Mouse (Mus musculus): Measurements from ENCODE around the gene Elp4. TPM values are rescaled to one million over a fixed set of nuclear protein-coding genes. Genes with fewer than 3 reads are reported as not detected.

The Elp4 gene
- polyA plus RNA-seq, 1 experiment, result 1.4 TPM

DNA sequence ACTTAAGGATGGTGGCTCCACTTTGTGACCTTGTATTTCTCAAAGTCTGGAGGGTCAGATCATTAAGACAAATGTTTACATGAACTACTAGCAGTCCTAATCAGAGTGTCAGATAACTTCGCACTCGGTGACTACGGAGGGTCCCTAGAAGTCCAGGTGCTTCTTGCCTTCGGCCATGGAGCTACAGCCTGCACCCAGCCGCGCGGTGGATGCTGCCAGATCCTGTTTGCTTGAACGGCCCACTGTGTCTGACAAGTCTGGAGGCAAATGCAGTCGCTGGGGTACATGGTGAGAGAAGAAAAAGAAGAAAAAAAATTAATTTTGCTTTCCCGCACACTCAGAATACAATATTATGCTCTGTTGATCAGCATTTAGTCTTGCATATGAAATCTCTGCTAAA is 201.8 kb downstream of the Elp4 start:
- H3K27me3 ChIP-seq (replicated peaks), result no peaks in the 10 kb centered on the region
- H3K36me3 ChIP-seq (replicated peaks; ENCODE audit: low read length), result peaks cover 8% of the 10 kb centered on the region
- no peak overlapping the region for H3K4me3 ChIP-seq (replicated peaks)
- H3K9me3 ChIP-seq, result no peaks in the 10 kb centered on the region
- TF ChIP-seq FLI1 (IDR thresholded peaks at IDR 0.05; ENCODE audit: low read length) (no peak), GATA1 (IDR thresholded peaks at IDR 0.05; ENCODE audit: borderline replicate concordance, low read length) (no peak)
- H3K4me1 ChIP-seq, result no peaks in the 10 kb centered on the region

- no peaks in the 10 kb centered on the region for H3K4me1 ChIP-seq
- H3K36me3 ChIP-seq (replicated peaks; ENCODE audit: low read length), result peaks cover 8% of the 10 kb centered on the region
- H3K4me3 ChIP-seq (replicated peaks), result no peak overlapping the region
- H3K27me3 ChIP-seq (replicated peaks), result no peaks in the 10 kb centered on the region
- TF ChIP-seq GATA1 (IDR thresholded peaks at IDR 0.05; ENCODE audit: borderline replicate concordance, low read length) (no peak), FLI1 (IDR thresholded peaks at IDR 0.05; ENCODE audit: low read length) (no peak)
- H3K9me3 ChIP-seq, result no peaks in the 10 kb centered on the region
These were observed 202.6 kb downstream of the Elp4 start for GRCm38 (mm10) chr2:105701781-105702180.

DNA sequence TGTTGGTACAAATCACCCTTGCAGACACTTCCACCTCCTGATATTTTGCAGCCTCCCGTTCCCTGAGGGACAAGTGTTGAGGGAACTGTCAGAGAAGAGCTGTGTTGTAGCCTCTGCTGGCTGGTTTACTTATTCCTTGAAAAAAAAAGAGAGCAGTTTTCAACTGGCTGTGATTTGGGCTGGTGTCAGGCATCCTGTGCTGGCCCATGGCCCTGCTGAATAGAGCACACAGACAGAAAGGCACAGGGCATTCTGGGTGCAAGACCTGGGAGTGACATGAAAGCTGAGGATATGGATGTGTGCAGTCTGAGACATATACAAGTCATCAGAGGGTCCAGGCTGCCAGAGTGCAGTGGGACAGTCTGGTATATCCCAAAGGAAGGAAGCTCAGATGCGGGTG is 205.7 kb downstream of the Elp4 start:
- Histone ChIP-seq H3K36me3 (replicated peaks; ENCODE audit: low read length) (peaks cover 8% of the 10 kb centered on the region), H3K27me3 (replicated peaks) (peaks cover 9% of the 10 kb centered on the region)
- TF ChIP-seq GATA1 (IDR thresholded peaks at IDR 0.05; ENCODE audit: borderline replicate concordance, low read length), result no peak
- TF ChIP-seq FLI1 (IDR thresholded peaks at IDR 0.05; ENCODE audit: low read length), result no peak

DNA sequence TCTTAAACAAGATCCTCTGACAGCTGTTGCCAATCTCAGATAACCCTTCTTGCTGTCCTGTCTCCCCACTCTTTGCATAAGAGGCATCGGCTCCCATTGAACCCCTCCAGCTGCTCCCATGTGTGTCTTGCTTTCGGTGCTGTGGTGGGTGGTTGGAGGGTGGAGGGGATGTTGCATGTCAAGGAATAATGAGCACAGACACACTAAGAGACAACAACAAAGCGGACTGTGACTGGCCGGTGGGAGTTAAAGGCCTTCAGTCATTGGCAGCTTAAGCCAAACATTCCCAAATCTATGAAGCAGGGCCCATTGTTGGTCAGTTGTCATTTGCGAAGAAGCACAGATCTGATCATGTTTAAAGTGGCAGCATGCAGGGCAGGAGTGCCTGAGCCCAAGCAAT is 206.6 kb downstream of the Elp4 start:
- Histone ChIP-seq H3K27me3 (replicated peaks) (peaks cover 16% of the 10 kb centered on the region), H3K36me3 (replicated peaks; ENCODE audit: low read length) (peaks cover 8% of the 10 kb centered on the region), H3K9me3 (peaks cover under 1% of the 10 kb centered on the region; the same call in 1 of the 2 replicates), H3K4me1 (no peaks in the 10 kb centered on the region), H3K4me3 (replicated peaks) (no peak overlapping the region)
- TF ChIP-seq GATA1 (IDR thresholded peaks at IDR 0.05; ENCODE audit: borderline replicate concordance, low read length), result no peak
- TF ChIP-seq FLI1 (IDR thresholded peaks at IDR 0.05; ENCODE audit: low read length), result no peak

More for the DNA sequence above, 205.7 kb downstream of the Elp4 start:
- Histone ChIP-seq H3K4me1 (no peaks in the 10 kb centered on the region), H3K4me3 (replicated peaks) (no peak overlapping the region), H3K9me3 (no peaks in the 10 kb centered on the region)

GRCm38 (mm10) chr2:105691296-105691695 is 213.1 kb downstream of the Elp4 start:
- H3K4me1 ChIP-seq, result peaks cover 34% of the 10 kb centered on the region
- TF ChIP-seq GATA1 (IDR thresholded peaks at IDR 0.05; ENCODE audit: borderline replicate concordance, low read length) (no peak), FLI1 (IDR thresholded peaks at IDR 0.05; ENCODE audit: low read length) (no peak)
- H3K36me3 ChIP-seq (replicated peaks; ENCODE audit: low read length), result no peaks in the 10 kb centered on the region
- H3K9me3 ChIP-seq, result peaks cover 8% of the 10 kb centered on the region; the same call in 1 of the 2 replicates
- no peak overlapping the region for H3K4me3 ChIP-seq (replicated peaks)
- peaks cover 80% of the 10 kb centered on the region for H3K27me3 ChIP-seq (replicated peaks)

DNA sequence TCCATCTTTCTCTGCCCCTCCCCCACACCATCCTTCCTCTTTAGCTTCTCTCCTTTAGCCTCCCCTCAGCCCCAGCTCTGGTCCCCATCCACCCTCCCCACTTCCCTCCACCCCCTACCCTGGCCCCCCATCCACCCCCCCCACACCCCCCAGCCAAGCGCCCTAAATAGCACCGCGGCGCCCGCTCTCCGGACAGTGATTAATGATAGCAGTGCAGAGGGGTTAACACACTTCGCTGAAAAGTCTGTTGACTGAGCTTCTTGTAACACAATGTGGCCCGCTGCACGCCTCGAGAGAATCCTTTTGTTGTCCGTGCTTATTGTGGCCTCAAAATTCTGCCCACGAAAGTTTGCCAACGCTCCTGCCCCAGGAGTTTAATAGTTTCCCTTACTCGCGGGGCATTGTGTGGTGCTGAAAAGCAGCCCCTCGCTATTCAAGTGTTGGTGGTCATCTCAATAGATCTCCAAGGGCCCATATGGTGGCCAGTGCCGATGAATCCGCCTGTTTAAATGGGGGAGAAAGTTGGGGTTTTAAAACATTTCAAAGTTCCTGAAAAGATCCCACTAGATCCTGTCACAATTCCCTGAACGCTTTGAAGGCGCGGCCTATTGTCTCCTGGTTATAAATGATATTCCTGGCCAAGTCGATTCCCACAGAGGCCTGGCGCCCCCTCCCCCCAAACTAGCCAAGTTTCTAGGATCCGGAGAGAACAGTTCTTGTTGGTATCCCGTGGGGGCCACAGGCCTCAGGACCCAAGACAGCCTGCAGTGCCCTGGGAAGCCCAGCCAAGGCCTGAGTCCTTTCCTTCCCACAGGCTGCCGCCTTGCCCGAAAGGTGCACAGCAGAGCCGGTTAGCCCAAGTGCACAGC is 214.4 kb downstream of the Elp4 start:
- Histone ChIP-seq H3K27me3 (replicated peaks) (peaks cover 89% of the 10 kb centered on the region), H3K9me3 (peaks cover 8% of the 10 kb centered on the region; the same call in 1 of the 2 replicates), H3K36me3 (replicated peaks; ENCODE audit: low read length) (no peaks in the 10 kb centered on the region), H3K4me1 (peaks cover 34% of the 10 kb centered on the region), H3K4me3 (replicated peaks) (no peak overlapping the region)
- TF ChIP-seq FLI1 (IDR thresholded peaks at IDR 0.05; ENCODE audit: low read length) (no peak), GATA1 (IDR thresholded peaks at IDR 0.05; ENCODE audit: borderline replicate concordance, low read length) (no peak)

DNA sequence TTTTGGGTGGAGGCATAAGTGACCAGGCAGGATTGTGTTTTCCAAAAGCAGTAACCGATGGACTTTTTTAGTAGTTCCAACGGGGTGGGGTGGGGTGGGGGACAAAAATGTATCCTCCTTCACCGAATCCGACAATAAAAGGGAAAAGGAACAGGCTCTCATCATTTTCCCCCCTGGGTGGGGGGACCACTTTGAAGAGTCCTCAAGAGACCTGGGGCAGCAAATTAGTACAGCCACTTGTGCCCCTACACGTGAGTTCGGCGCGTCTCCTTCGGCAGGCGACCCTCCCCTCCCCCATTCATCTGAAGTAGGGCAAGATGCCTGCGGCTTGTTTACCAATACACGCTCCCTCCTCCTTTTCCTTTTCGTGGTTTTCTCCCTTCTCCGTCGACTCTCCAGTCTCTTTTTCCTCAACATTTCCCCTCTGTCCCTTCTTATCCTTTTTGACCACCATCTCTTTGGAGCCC is 215.0 kb downstream of the Elp4 start:
- peak overlapping the region; percentile 78 for H3K4me3 ChIP-seq (replicated peaks)
- H3K36me3 ChIP-seq (replicated peaks; ENCODE audit: low read length), result no peaks in the 10 kb centered on the region

DNA sequence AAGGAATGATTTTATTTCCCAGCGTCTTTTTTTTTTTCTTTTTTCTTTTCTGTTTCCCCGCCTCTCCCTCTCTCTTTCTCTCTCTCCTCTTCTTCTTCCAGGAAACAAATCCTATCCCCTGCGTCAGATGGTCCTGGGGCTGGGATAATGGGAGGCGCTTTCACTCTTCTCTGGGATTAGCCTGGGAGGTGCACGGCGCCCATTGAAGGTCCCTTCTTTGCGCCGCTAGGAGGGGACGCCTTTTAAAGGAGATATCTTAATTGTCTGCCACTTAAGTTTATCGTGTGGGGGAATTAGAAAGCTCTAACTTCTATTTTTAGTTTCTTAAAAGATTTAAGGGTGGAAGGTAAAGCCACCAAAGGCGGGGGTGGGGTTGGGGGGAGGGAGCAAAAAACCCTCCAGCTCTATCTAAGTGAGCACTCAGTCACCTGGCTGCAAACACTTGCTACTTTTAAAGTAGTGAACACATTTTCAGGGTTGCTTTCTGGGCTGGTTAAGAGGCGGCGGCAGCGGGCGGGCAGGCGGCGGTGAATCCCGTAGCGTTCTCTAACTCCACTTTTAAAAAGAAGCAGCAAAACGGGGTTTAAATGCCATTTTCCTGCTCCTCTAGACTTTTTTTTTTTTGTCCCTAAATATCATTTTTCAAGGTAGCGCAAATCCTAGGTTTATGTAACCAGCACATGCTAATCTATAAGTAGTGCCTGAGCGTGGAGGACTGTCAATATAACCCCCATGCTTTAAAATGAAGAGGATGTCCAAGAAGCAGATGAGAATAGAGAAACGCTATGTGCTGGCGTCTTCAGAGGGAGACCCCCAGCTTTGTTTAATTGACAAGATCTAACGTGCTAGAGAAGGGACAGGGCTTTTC is 215.7 kb downstream of the Elp4 start:
- Histone ChIP-seq H3K9me3 (peaks cover 8% of the 10 kb centered on the region; the same call in 1 of the 2 replicates), H3K36me3 (replicated peaks; ENCODE audit: low read length) (no peaks in the 10 kb centered on the region), H3K27me3 (replicated peaks) (peaks cover 96% of the 10 kb centered on the region), H3K4me3 (replicated peaks) (no peak overlapping the region), H3K4me1 (peaks cover 34% of the 10 kb centered on the region)
- TF ChIP-seq FLI1 (IDR thresholded peaks at IDR 0.05; ENCODE audit: low read length) (no peak), GATA1 (IDR thresholded peaks at IDR 0.05; ENCODE audit: borderline replicate concordance, low read length) (no peak)

More for the DNA sequence above, 215.0 kb downstream of the Elp4 start:
- TF ChIP-seq GATA1 (IDR thresholded peaks at IDR 0.05; ENCODE audit: borderline replicate concordance, low read length) (no peak), FLI1 (IDR thresholded peaks at IDR 0.05; ENCODE audit: low read length) (no peak)
- H3K27me3 ChIP-seq (replicated peaks), result peaks cover 93% of the 10 kb centered on the region
- H3K4me1 ChIP-seq, result peaks cover 34% of the 10 kb centered on the region
- peaks cover 8% of the 10 kb centered on the region; the same call in 1 of the 2 replicates for H3K9me3 ChIP-seq

DNA sequence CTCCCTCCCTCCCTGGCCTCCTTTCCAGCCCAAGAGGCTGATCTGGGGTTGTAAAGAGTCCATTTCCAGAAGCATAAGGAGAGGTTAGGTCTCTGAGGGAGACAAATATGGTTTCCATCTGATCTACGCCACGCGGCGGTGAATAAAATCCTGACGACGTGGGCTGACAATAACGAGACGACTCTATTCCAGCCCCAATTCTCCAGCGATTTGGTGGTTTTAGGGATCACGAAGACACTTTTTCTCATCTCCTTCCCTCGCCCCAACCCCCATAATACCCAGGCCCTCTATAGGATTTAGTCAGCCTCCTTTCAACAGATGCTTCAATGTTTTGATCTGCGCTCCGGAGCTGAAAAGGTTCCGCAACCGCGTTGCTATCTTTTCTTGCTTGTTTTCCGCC is 216.4 kb downstream of the Elp4 start:
- H3K27me3 ChIP-seq (replicated peaks), result peaks cover 96% of the 10 kb centered on the region
- peaks cover 12% of the 10 kb centered on the region for H3K9me3 ChIP-seq
- H3K36me3 ChIP-seq (replicated peaks; ENCODE audit: low read length), result no peaks in the 10 kb centered on the region
- H3K4me1 ChIP-seq, result peaks cover 37% of the 10 kb centered on the region
- TF ChIP-seq FLI1 (IDR thresholded peaks at IDR 0.05; ENCODE audit: low read length) (no peak), GATA1 (IDR thresholded peaks at IDR 0.05; ENCODE audit: borderline replicate concordance, low read length) (no peak)
- H3K4me3 ChIP-seq (replicated peaks), result peak overlapping the region; percentile 62

All from megakaryocyte, embryonic 14.5 days (primary cell).